Mouse (Mus musculus): ENCODE data around the gene Gpatch8. TPM values are rescaled to one million over a fixed set of nuclear protein-coding genes. Genes with fewer than 3 reads are reported as not detected.
A peak's percentile ranks its signal among the peaks of the same experiment; 100 is the strongest.

The Gpatch8 gene
- polyA plus RNA-seq, 1 experiment from 2014 or later: 68.1 TPM

DNA sequence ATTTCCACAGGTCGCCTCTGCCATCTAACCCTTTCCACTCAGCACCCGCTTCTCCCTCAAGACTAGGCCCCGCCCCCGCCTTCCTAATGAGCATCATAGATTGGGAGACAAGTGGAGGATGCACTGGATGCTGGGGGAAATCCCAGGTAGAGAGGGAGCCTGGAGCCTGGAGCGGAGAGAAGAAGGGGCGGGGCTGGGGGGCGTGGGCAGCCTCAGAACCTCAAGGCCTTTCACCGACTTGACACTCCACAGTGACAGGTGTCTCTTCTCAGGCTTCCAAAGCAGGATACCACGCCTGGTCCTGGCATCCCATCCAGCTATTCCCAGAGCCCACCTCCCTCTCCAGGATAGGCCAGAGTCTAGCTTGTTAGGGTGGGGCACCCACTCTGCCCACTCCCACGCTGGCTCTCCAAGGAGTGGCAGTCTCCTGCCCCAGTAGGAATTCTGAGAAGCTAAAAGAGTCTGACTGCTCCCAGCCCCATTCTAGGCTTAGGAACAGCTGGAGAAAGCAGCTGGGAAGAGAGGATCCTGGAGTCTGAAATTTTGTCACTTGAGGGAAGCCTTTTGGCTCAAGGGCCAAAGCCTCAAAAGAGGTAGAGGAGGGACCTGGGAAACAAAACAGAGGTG lies 110.8 kb downstream of the Gpatch8 start:
- Histone ChIP-seq H3K4me3 (ENCODE audit: low read depth, low read length) (peak overlapping the region; percentile 94), H3K27me3 (ENCODE audit: control insufficient read depth, insufficient read depth, low read length) (peaks cover 5% of the 10 kb centered on the region; the same call in 1 of the 2 replicates), H3K36me3 (ENCODE audit: control insufficient read depth, insufficient read depth, low read length) (peaks cover 2% of the 10 kb centered on the region; the same call in 1 of the 2 replicates), H3K4me2 (replicated peaks; ENCODE audit: low read depth, low read length) (peak overlapping the region; percentile 89), H3K9ac (ENCODE audit: low read depth, low read length) (peak overlapping the region; percentile 99; the same call in 1 of the 2 replicates), H3K4me1 (replicated peaks; ENCODE audit: control insufficient read depth, insufficient read depth, low read length) (peaks cover 15% of the 10 kb centered on the region), H3K9me3 (ENCODE audit: control insufficient read depth, low read length) (no peaks in the 10 kb centered on the region), H3K27ac (ENCODE audit: low read depth, low read length) (no peak overlapping the region)
- ATAC-seq (ENCODE audit: low FRiP score): peak; percentile 12; the same call in 1 of the 2 replicates
- 28% methylated on average over 10 of the region's 10 CpGs for WGBS
- DNase-seq (ENCODE audit: low spot score): no peak

DNA sequence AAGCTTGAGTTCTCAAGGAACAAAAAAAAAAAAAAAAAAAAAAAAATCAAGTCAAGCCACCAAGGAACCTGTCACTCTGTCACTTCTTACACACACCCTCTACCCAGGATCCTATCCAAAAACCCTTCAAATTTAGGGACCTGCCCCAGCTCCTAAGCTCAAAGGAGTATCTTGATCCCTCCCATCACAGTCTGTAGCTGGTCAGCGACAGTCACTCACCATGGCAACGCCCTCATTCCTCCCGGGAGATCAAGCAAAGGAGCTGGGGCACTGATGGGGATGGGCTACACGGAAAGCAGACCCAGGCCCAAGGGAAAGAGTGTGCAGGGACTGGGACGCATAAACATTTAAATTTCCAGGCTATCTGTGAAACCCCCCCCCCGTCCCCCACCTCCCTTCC lies 111.4 kb downstream of the Gpatch8 start:
- peaks cover 15% of the 10 kb centered on the region for H3K4me1 ChIP-seq (replicated peaks; ENCODE audit: control insufficient read depth, insufficient read depth, low read length)
- no peaks in the 10 kb centered on the region for H3K9me3 ChIP-seq (ENCODE audit: control insufficient read depth, low read length)
- ATAC-seq (ENCODE audit: low FRiP score) (0 out of 2 replicates have a peak, but pooled peaks have one; percentile 23), DNase-seq (ENCODE audit: low spot score) (peak; percentile 62)
- no peak overlapping the region for H3K4me3 ChIP-seq (ENCODE audit: low read depth, low read length)
- H3K9ac ChIP-seq (ENCODE audit: low read depth, low read length): no peak overlapping the region
- H3K27me3 ChIP-seq (ENCODE audit: control insufficient read depth, insufficient read depth, low read length): peaks cover 5% of the 10 kb centered on the region; the same call in 1 of the 2 replicates
- 4% methylated on average over 6 of the region's 6 CpGs for WGBS
- H3K36me3 ChIP-seq (ENCODE audit: control insufficient read depth, insufficient read depth, low read length): peaks cover 6% of the 10 kb centered on the region; the same call in 1 of the 2 replicates
- peak overlapping the region; percentile 89 for H3K4me2 ChIP-seq (replicated peaks; ENCODE audit: low read depth, low read length)
- H3K27ac ChIP-seq (ENCODE audit: low read depth, low read length): no peak overlapping the region

- ATAC-seq (ENCODE audit: low FRiP score) (no peak), DNase-seq (ENCODE audit: low spot score) (no peak)
- Histone ChIP-seq H3K9ac (ENCODE audit: low read depth, low read length) (no peak overlapping the region), H3K4me3 (ENCODE audit: low read depth, low read length) (no peak overlapping the region), H3K9me3 (ENCODE audit: control insufficient read depth, low read length) (no peaks in the 10 kb centered on the region), H3K36me3 (ENCODE audit: control insufficient read depth, insufficient read depth, low read length) (peaks cover 6% of the 10 kb centered on the region; the same call in 1 of the 2 replicates), H3K4me1 (replicated peaks; ENCODE audit: control insufficient read depth, insufficient read depth, low read length) (peaks cover 15% of the 10 kb centered on the region), H3K27ac (ENCODE audit: low read depth, low read length) (no peak overlapping the region), H3K27me3 (ENCODE audit: control insufficient read depth, insufficient read depth, low read length) (peaks cover 8% of the 10 kb centered on the region; the same call in 1 of the 2 replicates), H3K4me2 (replicated peaks; ENCODE audit: low read depth, low read length) (no peak overlapping the region)
- WGBS: 67% methylated on average over 3 of the region's 3 CpGs
Observed at GRCm38 (mm10) chr11:102444321-102444720, 111.9 kb downstream of the Gpatch8 start.

GRCm38 (mm10) chr11:102443740-102444139 lies 112.5 kb downstream of the Gpatch8 start:
- 68% methylated on average over 12 of the region's 12 CpGs for WGBS
- H3K9me3 ChIP-seq (ENCODE audit: control insufficient read depth, low read length): no peaks in the 10 kb centered on the region
- peaks cover 10% of the 10 kb centered on the region for H3K27me3 ChIP-seq (ENCODE audit: control insufficient read depth, insufficient read depth, low read length)
- DNase-seq (ENCODE audit: low spot score) (no peak), ATAC-seq (ENCODE audit: low FRiP score) (no peak)
- H3K4me2 ChIP-seq (replicated peaks; ENCODE audit: low read depth, low read length): no peak overlapping the region
- H3K4me3 ChIP-seq (ENCODE audit: low read depth, low read length): no peak overlapping the region
- H3K4me1 ChIP-seq (replicated peaks; ENCODE audit: control insufficient read depth, insufficient read depth, low read length): peaks cover 15% of the 10 kb centered on the region
- no peak overlapping the region for H3K9ac ChIP-seq (ENCODE audit: low read depth, low read length)
- H3K36me3 ChIP-seq (ENCODE audit: control insufficient read depth, insufficient read depth, low read length): peaks cover 6% of the 10 kb centered on the region; the same call in 1 of the 2 replicates
- no peak overlapping the region for H3K27ac ChIP-seq (ENCODE audit: low read depth, low read length)

DNA sequence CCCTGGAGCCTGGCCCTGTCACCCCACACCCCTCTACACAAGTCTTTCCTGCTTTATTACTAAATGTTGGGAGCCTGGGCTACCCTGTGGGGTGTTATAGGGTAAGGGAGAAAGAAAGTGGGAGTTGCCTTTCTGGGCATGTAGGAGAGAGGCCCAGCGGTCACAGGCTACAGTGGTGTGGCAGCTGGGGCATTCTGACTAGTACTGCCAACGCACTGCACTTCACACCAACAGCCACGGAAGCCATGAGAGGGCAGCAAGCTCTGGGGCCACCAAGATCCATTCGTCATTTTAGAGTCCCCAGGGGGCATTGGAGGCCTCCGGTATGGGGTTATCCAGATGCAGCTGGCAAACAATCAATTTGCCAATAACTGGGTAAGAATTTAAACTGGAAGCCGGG lies 114.1 kb downstream of the Gpatch8 start:
- H3K27ac ChIP-seq (ENCODE audit: low read depth, low read length): no peak overlapping the region
- H3K9ac ChIP-seq (ENCODE audit: low read depth, low read length): no peak overlapping the region
- H3K27me3 ChIP-seq (ENCODE audit: control insufficient read depth, insufficient read depth, low read length): peaks cover 4% of the 10 kb centered on the region
- no peak overlapping the region for H3K4me3 ChIP-seq (ENCODE audit: low read depth, low read length)
- peaks cover 6% of the 10 kb centered on the region; the same call in 1 of the 2 replicates for H3K36me3 ChIP-seq (ENCODE audit: control insufficient read depth, insufficient read depth, low read length)
- H3K4me2 ChIP-seq (replicated peaks; ENCODE audit: low read depth, low read length): no peak overlapping the region
- no peak for ATAC-seq (ENCODE audit: low FRiP score)
- DNase-seq (ENCODE audit: low spot score): no peak
- WGBS: 80% methylated on average over 6 of the region's 6 CpGs
- peaks cover 29% of the 10 kb centered on the region for H3K4me1 ChIP-seq (replicated peaks; ENCODE audit: control insufficient read depth, insufficient read depth, low read length)
- no peaks in the 10 kb centered on the region for H3K9me3 ChIP-seq (ENCODE audit: control insufficient read depth, low read length)

- Histone ChIP-seq H3K9me3 (ENCODE audit: control insufficient read depth, low read length) (no peaks in the 10 kb centered on the region), H3K36me3 (ENCODE audit: control insufficient read depth, insufficient read depth, low read length) (peaks cover 6% of the 10 kb centered on the region; the same call in 1 of the 2 replicates), H3K9ac (ENCODE audit: low read depth, low read length) (no peak overlapping the region), H3K4me3 (ENCODE audit: low read depth, low read length) (no peak overlapping the region), H3K27ac (ENCODE audit: low read depth, low read length) (no peak overlapping the region), H3K4me1 (replicated peaks; ENCODE audit: control insufficient read depth, insufficient read depth, low read length) (peaks cover 31% of the 10 kb centered on the region), H3K4me2 (replicated peaks; ENCODE audit: low read depth, low read length) (no peak overlapping the region), H3K27me3 (ENCODE audit: control insufficient read depth, insufficient read depth, low read length) (peaks cover 4% of the 10 kb centered on the region)
- WGBS: 82% methylated on average over 3 of the region's 3 CpGs
- no peak for DNase-seq (ENCODE audit: low spot score)
- no peak for ATAC-seq (ENCODE audit: low FRiP score)
Observed at GRCm38 (mm10) chr11:102441434-102441833, 114.8 kb downstream of the Gpatch8 start.

GRCm38 (mm10) chr11:102440255-102440654 lies 115.9 kb downstream of the Gpatch8 start:
- Histone ChIP-seq H3K4me2 (replicated peaks; ENCODE audit: low read depth, low read length) (no peak overlapping the region), H3K9ac (ENCODE audit: low read depth, low read length) (no peak overlapping the region), H3K27ac (ENCODE audit: low read depth, low read length) (no peak overlapping the region), H3K36me3 (ENCODE audit: control insufficient read depth, insufficient read depth, low read length) (peaks cover 6% of the 10 kb centered on the region; the same call in 1 of the 2 replicates), H3K4me3 (ENCODE audit: low read depth, low read length) (no peak overlapping the region), H3K4me1 (replicated peaks; ENCODE audit: control insufficient read depth, insufficient read depth, low read length) (peaks cover 21% of the 10 kb centered on the region), H3K9me3 (ENCODE audit: control insufficient read depth, low read length) (no peaks in the 10 kb centered on the region), H3K27me3 (ENCODE audit: control insufficient read depth, insufficient read depth, low read length) (peaks cover 4% of the 10 kb centered on the region)
- 81% methylated on average over 8 of the region's 8 CpGs for WGBS
- ATAC-seq (ENCODE audit: low FRiP score) (no peak), DNase-seq (ENCODE audit: low spot score) (no peak)

DNA sequence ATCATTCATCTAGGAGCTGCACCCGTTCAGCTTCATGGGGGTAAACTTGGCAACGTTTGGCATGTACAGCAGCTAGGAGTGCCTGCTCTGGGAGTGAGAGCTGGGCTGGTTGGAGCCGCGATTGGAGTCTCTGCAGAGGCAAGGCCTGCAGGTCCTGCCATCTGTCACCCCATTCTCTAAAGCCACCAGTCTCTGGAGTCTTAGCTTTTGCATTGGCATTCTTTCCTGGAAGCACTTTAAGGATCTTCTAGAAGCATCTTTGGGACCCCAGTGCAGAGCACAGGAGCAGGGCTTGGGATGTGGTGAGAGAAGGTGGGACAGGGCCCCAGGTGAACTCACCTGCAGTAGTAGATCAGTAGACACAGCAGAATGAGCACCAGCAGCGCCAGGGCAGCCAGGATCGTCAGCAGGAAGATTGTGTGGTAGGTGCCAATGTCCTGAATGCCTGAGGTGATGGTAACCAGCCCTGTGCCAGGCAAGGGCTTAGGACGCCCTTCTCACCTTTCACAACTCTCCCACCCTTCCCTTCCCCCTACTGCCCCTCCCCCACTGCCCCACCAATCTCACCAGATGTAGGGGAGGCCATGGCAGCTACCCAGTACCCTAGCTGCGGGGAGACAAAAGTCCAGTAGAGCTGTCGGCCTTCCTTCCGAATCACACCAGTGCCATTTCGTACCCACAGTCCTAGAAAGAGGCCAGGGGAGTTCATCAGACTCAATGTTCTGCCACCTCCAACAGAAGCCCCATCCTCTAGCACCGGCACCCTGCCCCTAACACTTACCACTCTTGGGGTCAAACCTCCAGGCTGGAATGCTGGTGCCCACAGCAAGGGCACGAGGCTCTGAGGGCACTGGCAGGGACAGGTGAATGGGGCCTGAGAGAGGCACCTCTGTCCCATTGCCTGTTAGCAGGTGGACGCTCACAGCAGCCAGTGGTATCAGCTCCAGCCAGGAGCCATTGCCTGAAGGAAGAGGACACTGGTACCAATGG lies 116.8 kb downstream of the Gpatch8 start:
- 79% methylated on average over 14 of the region's 14 CpGs for WGBS
- no peak for DNase-seq (ENCODE audit: low spot score)
- no peaks in the 10 kb centered on the region for H3K9me3 ChIP-seq (ENCODE audit: control insufficient read depth, low read length)
- H3K27me3 ChIP-seq (ENCODE audit: control insufficient read depth, insufficient read depth, low read length): peaks cover 4% of the 10 kb centered on the region
- H3K4me3 ChIP-seq (ENCODE audit: low read depth, low read length): no peak overlapping the region
- no peak overlapping the region for H3K4me2 ChIP-seq (replicated peaks; ENCODE audit: low read depth, low read length)
- no peak overlapping the region for H3K9ac ChIP-seq (ENCODE audit: low read depth, low read length)
- peaks cover 6% of the 10 kb centered on the region; the same call in 1 of the 2 replicates for H3K36me3 ChIP-seq (ENCODE audit: control insufficient read depth, insufficient read depth, low read length)
- no peak for ATAC-seq (ENCODE audit: low FRiP score)
- no peak overlapping the region for H3K27ac ChIP-seq (ENCODE audit: low read depth, low read length)
- peaks cover 16% of the 10 kb centered on the region for H3K4me1 ChIP-seq (replicated peaks; ENCODE audit: control insufficient read depth, insufficient read depth, low read length)
